Mouse (Mus musculus) C2C12 (cell line): ENCODE data around the gene Mthfd1l.

Source experiments
- CEBPB ChIP-seq: IDR thresholded peaks from one replicate; pipeline ENCODE4 v1.6.1; 2011; ENCODE audit warnings: low read depth, mild to moderate bottlenecking, control low read depth, moderate library complexity
- CTCF ChIP-seq: IDR thresholded peaks from one replicate; pipeline ENCODE4 v1.5.1; 2011; ENCODE audit not compliant: control insufficient read depth, insufficient read depth, insufficient read length
- MYOD1 ChIP-seq: IDR thresholded peaks from one replicate; pipeline ENCODE4 v1.6.1; 2011; ENCODE audit warnings: low read depth; ENCODE audit not compliant: control insufficient read depth, insufficient read length
- MYOG ChIP-seq: IDR thresholded peaks from one replicate; pipeline ENCODE4 v1.6.1; 2011; ENCODE audit not compliant: control insufficient read depth, insufficient read length; ENCODE audit errors: extremely low read depth
- USF1 ChIP-seq: IDR thresholded peaks from one replicate; pipeline ENCODE4 v1.6.1; 2011; ENCODE audit warnings: low read depth, mild to moderate bottlenecking, control low read depth, moderate library complexity

DNA sequence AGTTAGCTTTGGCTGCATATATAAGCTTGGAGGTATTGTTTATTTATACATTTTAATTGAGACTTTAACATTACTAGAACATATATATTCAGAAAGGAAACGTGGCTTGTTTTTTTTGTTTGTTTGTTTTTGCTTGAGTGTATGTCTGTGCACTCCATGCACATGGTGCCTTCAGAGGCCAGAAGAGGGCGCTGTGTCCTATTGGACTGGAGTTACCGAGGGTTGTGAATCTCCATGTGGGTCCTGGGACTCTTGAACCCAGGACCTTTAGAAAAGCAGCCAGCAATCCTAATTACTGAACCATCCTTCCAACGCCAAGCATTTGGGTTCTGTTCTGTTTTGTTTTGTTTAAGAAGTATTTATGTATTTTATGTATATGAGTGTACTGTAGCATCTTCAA, 22.4 kb downstream of the Mthfd1l start:
- TF ChIP-seq CTCF (no peak), MYOD1 (no peak), USF1 (no peak), MYOG (no peak), CEBPB (no peak)
